Mouse (Mus musculus) frontal cortex, adult (tissue): ENCODE results near the gene Dync1i1.
"Not testable (repeated sequence)": the region's sequence is repeated elsewhere in the genome, so short reads cannot be mapped to it uniquely, and the experiment has no call there.

ENCODE experiments used
- ATAC-seq: cut with Nextera tagmentation; 2 replicates; pipeline ENCODE4 v1.9.2; 2017; ENCODE audit warnings: mild to moderate bottlenecking, moderate library complexity, mixed read lengths; ENCODE audit not compliant: low TSS enrichment

The Dync1i1 gene

DNA sequence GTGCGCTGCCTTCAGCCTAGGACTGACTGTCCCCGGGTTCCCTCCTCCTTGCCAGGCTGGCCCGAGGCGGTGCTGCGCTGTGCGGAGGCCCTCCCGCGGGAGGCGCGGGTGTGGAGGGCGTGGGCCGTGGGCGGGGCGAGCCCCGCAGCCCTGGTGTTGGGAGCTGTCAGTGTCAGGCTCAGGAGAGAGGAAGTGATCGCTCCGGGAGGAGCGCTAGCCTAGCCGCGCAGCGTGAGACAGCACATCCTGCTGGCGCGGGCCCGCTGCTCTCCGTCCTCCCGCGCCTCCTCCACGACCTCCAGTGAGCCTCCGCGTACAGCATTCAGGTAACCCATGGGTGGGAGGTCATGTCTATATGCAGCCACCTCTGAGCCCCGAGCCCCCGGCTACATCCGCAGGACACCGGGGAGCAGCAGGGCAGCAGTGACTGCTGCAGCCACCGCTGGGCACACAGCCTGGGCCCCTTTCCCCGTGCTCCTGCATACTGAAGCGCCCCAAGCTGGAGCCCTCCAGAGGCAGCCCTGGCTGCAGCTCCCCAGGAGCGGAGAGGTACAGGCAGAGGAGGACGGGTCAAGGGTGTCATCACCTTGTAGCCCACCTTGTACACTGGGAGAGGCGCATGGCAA is at the start of gene Dync1i1:
Gene Dync1i1 (plus strand): TSS at position 29 of the 626 bp plus-strand sequence.
- peak; percentile 90 for ATAC-seq

DNA sequence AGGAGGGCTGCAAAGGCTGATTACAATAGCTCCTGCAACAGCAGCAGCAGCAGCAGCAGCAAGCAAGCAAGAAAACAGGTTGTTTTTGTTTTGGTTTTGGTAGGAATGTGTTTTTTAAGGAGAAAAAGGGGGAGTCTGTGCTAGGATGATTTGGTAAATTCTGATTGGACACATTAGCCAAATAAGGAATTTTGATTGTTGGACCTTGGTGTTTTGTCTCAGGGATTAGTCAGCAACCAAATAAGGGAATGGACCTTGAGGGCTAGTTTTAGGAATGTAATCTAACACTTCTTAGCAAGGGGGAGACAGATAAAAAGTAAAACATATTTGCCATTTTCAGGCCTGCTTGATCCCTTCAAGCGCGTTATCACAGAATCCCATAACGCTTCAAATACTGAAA is 45.7 kb upstream of the Dync1i1 start:
- no peak for ATAC-seq

DNA sequence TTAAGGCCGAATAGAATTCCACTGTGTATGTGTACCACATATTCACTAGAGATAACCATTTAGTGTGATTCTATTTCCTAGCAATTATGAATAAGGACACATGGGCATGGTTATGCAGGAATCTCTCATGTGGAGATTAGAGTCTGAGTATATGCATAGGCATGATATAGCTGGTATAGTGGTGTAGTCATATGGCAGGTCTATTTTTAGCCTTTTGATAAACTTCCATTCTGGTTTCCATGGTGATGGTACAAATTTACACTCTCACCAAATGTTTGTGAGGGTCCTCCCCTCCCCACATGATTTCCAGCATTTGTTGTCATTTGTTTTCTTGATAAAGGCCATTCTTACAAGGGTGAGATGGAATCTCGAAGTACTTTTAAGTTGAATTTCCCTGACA is 23.6 kb upstream of the Dync1i1 start:
- no peak for ATAC-seq

GRCm38 (mm10) chr6:5707894-5708293 is 17.5 kb upstream of the Dync1i1 start:
- ATAC-seq: not testable (repeated sequence)

DNA sequence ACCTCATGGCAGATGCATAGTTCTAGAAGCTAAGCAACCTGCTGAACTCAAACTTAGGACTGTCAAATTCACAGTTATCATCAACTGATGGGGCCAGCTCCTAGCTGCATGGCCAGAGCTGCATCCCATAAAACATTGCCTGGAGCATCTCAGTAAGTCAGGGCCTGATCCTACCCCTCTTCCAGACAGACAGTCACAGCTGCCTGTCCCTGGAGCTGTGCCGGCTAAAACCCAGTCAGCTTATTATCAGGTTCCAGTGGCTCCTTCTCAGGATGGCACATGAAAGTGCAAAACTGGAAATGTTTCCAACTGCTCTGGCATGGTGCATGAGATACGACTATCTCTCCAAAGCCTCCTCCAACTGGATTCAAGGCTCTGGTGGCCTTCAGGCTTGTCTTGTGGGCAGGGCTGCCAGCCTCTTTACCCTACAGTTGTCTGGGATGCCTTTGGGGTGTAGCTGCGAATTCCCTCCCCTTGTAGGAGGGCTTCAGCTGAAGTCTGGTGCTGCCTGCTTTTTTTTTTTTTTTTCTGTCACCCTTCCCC is 15.3 kb upstream of the Dync1i1 start:
- no peak for ATAC-seq

GRCm38 (mm10) chr6:5712620-5713019 is 12.8 kb upstream of the Dync1i1 start:
- ATAC-seq: no peak

DNA sequence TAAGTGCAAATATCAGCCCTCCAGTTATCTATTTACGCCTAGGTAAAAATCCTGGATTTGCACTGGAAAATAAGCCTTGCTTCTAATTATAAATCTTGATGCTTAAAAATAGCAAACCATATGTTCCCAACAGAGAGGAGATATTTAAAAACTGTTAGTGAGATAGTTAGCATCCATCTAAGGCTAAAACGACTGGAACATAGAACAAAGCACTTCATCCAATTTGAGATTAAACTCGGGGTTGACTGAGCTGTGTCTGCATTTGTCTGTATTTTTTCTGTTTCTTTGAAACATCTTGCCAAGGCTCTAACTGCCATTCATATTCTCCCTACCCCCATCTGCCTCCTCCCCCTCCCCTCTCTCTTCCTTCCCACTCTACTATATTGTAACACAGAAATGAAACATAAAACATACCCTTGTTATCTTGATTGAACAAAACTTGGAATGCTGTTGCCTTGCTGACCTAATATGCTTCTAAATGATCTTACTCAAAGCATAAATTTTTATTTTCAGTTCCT is 10.3 kb upstream of the Dync1i1 start:
- peak; percentile 67 for ATAC-seq

GRCm38 (mm10) chr6:5718955-5719354 is 6.5 kb upstream of the Dync1i1 start:
- ATAC-seq: no peak

DNA sequence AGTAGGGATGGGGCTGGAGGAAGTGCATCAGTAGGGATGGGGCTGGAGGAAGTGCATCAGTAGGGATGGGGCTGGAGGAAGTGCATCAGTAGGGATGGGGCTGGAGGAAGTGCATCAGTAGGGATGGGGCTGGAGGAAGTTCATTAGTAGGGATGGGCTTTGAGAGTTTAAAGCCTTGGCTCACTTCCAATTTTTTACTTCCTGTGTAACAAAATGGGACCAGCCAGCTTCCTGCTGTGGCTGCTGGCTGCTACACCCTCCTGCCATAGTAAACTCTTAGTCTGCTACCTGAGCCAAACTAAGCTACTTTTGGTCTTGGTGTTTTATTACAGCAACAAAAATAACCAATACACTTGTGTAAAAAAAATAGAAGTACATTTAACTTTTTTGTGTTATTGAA is 4.7 kb upstream of the Dync1i1 start:
- not testable (repeated sequence) for ATAC-seq

DNA sequence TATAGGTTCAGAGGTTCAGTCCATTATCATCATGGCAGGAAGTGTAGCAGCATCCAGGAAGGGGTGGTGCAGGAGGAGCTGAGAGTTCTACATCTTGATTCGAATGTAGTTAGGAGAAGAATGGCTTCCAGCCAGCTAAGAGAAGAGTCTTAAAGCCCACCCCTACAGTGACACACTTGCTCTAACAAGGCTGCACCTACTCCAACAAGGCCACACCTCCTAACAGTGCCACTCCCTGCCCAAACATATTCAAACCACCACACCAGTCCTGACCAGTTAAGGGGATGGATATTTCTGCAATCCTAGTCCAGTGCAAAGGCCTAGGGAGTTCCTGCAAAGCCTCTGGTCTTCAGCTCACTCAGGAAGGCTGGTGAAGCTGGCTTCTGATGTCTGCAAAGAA is 1.5 kb upstream of the Dync1i1 start:
- ATAC-seq: no peak

DNA sequence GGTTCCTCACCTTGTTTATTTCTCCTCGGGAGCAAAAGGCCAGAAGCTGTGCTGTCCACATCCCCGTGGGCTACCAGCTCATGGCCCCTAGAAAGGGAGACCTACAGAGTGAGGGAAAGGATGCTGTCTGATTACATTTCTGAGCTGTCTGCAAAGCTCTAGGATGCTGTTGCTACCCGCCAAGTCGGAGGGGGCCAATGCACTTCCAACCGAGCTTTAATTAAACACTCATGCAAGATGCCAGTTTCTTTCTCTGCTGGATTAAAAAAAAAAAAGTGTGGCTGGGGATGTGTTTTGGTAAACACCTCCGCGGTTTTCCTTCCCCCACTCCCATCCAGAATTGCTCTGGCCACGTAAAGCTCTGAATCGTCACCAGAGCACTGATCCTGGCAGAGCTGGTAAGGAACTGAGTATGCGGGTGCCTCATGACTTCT is 815 bp downstream of the Dync1i1 start:
- ATAC-seq: peak; percentile 72

- ATAC-seq: peak; percentile 48; the same call in 1 of the 2 replicates
Observed at GRCm38 (mm10) chr6:5733217-5733616, 7.8 kb downstream of the Dync1i1 start.

DNA sequence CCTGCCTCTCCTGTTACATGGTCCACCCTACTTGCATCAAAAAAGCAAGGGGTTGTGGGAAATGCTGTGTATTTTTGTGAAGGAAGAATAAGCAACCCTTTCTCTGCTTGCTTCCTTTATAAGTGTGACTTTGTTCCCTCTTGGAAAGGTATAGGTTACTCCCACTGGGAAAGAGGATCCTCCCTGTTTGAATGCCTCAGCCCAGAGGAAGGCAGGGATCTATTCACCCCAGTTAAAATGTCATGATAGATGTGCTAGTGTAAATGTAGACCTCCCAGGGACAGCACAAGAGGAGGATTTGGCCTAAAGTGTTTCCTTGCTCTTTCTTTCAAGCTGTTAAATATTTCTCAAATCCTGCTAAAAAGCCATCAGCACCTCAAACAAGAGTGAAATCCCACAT is 9.0 kb downstream of the Dync1i1 start:
- ATAC-seq: 0 out of 2 replicates have a peak, but pooled peaks have one; percentile 24

DNA sequence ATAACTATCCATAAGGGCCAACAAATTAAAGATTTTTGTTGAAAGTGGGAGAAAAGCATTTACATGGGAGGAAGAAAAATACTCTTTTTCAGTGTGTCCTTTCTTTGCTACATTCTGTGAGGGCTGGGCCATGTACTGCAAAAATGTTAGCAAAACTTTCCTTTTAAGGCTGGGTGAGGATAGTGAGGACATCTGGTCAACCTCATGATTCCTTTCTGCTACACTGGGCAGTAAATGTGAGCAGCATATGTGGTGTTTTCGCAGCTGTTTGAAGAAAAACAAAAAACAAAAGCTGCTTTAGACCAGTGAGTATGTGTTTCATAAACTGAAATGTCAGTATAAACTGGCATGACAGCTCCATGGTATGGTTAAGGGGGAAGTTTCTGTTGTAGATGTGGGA is 9.4 kb downstream of the Dync1i1 start:
- no peak for ATAC-seq

GRCm38 (mm10) chr6:5739711-5740110 is 14.3 kb downstream of the Dync1i1 start:
- peak; percentile 72 for ATAC-seq

- ATAC-seq: peak; percentile 88
Observed at GRCm38 (mm10) chr6:5741395-5742032, 16.1 kb downstream of the Dync1i1 start.

DNA sequence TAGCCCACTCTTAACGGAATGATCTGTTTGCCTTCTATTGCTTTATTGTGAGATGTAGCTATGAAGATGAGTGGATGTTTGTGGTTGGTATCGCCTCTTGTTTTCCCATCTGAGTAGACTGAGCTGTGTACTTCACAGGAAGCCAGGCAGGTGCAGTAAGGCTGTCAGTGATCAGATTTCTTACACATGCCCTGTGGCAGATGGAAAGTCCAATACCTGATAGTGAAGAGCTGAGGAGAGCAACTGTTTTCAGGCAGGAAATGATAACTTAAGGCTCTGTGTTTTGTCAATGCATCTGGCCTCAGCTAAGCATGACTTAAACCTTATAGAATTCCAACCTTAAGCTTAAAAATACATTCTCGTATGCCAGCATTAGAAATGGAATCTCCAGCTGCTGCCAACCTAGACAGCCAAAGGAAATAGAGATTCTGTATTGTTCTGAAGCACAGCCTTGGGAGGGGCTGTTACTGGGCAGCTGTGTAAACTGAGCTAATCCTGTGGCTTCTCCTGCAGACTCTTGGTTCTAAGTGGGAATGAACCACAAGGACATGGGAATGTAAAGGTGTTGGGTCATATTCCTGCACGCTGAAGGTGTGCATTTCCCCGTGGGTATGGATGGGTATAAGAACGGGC is 24.8 kb downstream of the Dync1i1 start:
- no peak for ATAC-seq

DNA sequence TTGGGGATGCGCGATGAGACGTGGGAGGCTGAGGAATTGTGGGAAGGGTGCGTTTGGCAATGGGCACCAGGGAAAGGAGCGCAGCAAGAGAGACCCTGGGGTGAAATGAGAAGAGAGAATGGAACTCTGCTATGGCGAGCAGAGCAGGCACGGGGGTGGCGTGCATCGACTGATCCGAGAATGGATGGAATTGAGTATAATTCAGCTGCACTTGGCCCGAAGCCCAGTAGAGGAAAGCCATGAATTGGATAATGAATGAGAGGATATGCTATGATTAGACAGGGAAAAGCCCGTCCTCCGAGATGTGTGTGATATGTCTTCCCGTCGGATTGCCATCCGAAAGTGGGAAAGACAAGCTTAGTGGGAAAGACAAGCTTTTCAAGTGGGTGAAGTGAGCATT is 26.7 kb downstream of the Dync1i1 start:
- peak; percentile 84 for ATAC-seq

GRCm38 (mm10) chr6:5752617-5753016 is 27.2 kb downstream of the Dync1i1 start:
- no peak for ATAC-seq

- ATAC-seq: no peak
Observed at GRCm38 (mm10) chr6:5756509-5757130, 31.2 kb downstream of the Dync1i1 start.

- no peak for ATAC-seq
Observed at GRCm38 (mm10) chr6:5762943-5763342, 37.5 kb downstream of the Dync1i1 start.

- ATAC-seq: no peak
Observed at GRCm38 (mm10) chr6:5768576-5768975, 43.1 kb downstream of the Dync1i1 start.
